Mouse (Mus musculus): ENCODE results near the gene Nipal1. TPM values are rescaled to one million over a fixed set of nuclear protein-coding genes. Genes with fewer than 3 reads are reported as not detected.

Nipal1 gene
- total RNA-seq, 2 experiments from 2014 or later: not detected

DNA sequence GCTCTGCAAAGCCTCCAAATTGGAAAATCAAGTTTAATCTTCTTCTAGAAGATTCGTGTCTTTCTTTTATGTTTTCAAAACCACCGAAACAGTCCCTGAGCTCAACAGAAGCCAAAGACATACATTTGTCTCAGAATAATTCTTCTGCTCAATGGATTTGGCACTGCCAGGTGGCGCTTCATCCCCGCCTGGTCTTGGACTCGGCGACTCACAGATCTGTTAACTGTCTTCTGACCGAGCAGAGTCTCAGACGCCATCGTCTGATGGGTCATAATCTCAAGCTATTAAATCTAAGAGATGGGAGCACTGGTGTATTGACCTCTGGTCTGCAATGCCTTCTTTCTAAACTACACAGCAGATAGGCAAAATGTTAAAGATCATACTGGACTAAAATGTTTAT, 20.8 kb downstream of the Nipal1 start:
- intact Hi-C loops (cut with DNase I): loop anchor here (2.0 kb wide), 1 partner anchor 42 kb away; no protein-coding TSS in a partner anchor
- no peak for DNase-seq (ENCODE audit: extremely low spot score in 1 of 2, low spot score in 2 of 2)
- no peak for TF ChIP-seq CTCF (IDR thresholded peaks at IDR 0.05)
- Histone ChIP-seq H3K27ac (no peak overlapping the region), H3K4me3 (no peak overlapping the region)

- intact Hi-C loops (cut with DNase I): no loop called here
- DNase-seq (ENCODE audit: extremely low spot score in 1 of 2, low spot score in 2 of 2): no peak
- Histone ChIP-seq H3K27ac (no peak overlapping the region), H3K4me3 (no peak overlapping the region)
- no peak for TF ChIP-seq CTCF (IDR thresholded peaks at IDR 0.05)
These were observed 23.6 kb downstream of the Nipal1 start for GRCm38 (mm10) chr5:72671017-72671699.

DNA sequence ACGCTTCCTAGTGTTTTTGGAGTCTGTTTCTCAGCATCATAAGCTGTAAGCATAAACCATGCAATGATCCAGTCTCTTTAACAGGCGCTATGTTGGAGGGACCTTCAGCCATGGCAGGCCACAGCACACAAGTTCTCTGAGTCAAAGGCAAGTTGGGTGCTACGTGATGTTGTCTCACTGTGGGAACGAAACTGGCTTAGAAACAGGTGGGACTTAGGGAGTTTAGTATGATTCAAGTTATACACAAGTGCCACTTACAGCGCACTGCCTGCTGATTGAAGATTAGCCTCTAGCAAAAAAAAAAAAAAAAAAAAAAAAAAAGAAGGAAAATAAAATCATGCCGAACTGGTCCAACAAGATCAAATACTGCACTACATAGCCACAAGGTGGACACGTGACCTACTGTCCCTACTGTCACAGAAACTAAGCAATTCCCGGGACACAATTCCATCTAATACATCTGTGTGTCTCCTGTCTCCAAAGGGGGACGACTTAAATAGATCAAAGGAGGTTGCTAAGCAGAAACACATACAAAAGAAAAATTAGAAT, 27.5 kb downstream of the Nipal1 start:
- no peak for DNase-seq (ENCODE audit: extremely low spot score in 1 of 2, low spot score in 2 of 2)

DNA sequence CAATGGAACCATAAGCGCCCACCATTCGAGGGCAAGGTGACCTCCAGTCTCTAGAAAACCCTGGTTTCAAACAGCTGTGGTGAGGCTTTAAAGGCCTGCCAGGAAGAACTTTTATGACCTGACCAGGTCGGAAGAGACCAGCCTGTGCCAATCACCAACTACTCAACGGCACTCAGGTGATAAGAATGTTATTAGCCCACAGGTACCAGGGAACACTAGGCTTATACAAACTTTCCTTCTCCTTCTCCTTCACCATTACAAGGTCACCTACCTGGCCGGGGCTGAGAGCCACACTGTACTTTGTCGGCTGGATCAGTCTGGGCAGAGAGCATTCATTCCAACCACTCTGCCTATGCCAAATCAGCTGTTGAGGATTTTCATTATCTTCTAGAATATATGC, 33.9 kb downstream of the Nipal1 start:
- Histone ChIP-seq H3K4me3 (no peak overlapping the region), H3K27ac (no peak overlapping the region)
- no peak for TF ChIP-seq CTCF (IDR thresholded peaks at IDR 0.05)
- intact Hi-C loops (cut with DNase I): no loop called here
- no peak for DNase-seq (ENCODE audit: extremely low spot score in 1 of 2, low spot score in 2 of 2)

More for the DNA sequence above, 27.5 kb downstream of the Nipal1 start:
- intact Hi-C loops (cut with DNase I): no loop called here
- Histone ChIP-seq H3K4me3 (no peak overlapping the region), H3K27ac (no peak overlapping the region)
- TF ChIP-seq CTCF (IDR thresholded peaks at IDR 0.05): no peak

GRCm38 (mm10) chr5:72689556-72689955, 42.0 kb downstream of the Nipal1 start:
- Histone ChIP-seq H3K27ac (no peak overlapping the region), H3K4me3 (no peak overlapping the region)
- intact Hi-C loops (cut with DNase I): no loop called here
- no peak for DNase-seq (ENCODE audit: extremely low spot score in 1 of 2, low spot score in 2 of 2)
- no peak for TF ChIP-seq CTCF (IDR thresholded peaks at IDR 0.05)

- DNase-seq (ENCODE audit: extremely low spot score in 1 of 2, low spot score in 2 of 2): no peak
- TF ChIP-seq CTCF (IDR thresholded peaks at IDR 0.05): no peak
- no peak overlapping the region for H3K4me3 ChIP-seq
- H3K27ac ChIP-seq: no peak overlapping the region
- intact Hi-C loops (cut with DNase I): no loop called here
These were observed 42.9 kb downstream of the Nipal1 start for GRCm38 (mm10) chr5:72690516-72690915.

DNA sequence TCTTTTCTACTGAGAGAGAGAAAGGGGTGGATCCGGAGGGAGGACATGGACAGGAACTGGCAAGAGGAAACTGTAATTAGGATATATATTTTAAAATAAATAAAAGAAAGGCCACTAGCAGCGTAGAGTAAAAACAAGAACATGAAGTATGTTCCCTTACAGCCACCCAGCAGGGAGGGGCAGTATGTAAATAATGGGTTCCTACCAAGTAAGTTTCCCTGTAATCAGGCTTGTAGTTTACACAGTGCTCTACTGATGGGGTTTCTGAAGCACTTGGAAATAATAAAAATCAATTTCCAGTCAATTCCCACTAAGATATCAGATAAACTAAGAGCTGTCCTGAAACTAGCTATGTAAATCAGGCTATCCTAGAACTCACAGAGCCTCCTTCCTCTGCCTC, 47.1 kb downstream of the Nipal1 start:
- intact Hi-C loops (cut with DNase I): no loop called here
- H3K27ac ChIP-seq: no peak overlapping the region
- no peak for DNase-seq (ENCODE audit: extremely low spot score in 1 of 2, low spot score in 2 of 2)
- no peak overlapping the region for H3K4me3 ChIP-seq
- no peak for TF ChIP-seq CTCF (IDR thresholded peaks at IDR 0.05)

DNA sequence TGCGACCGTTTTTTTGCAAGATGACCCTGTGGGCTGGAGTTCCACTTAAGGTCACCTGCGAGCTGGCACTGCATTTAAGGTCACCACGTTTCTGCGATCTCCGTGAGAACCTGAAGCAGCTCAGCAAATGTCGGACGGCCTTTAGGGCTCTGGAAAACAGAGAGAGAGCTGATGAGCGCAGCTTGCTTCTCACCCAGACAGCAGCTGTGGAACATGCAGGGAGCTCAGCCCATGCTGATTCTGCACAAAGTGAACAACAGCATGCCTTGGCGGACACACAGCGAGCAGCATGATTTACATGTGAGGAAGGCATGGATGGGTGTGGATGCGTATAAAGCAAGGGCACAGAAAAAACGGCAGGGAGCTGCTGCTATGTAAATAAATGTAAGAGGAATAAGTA, 48.9 kb downstream of the Nipal1 start:
- Histone ChIP-seq H3K4me3 (no peak overlapping the region), H3K27ac (no peak overlapping the region)
- intact Hi-C loops (cut with DNase I): no loop called here
- TF ChIP-seq CTCF (IDR thresholded peaks at IDR 0.05): no peak
- peak in 1 of 2 experiments; percentile 12 for DNase-seq (ENCODE audit: extremely low spot score in 1 of 2, low spot score in 2 of 2)

DNA sequence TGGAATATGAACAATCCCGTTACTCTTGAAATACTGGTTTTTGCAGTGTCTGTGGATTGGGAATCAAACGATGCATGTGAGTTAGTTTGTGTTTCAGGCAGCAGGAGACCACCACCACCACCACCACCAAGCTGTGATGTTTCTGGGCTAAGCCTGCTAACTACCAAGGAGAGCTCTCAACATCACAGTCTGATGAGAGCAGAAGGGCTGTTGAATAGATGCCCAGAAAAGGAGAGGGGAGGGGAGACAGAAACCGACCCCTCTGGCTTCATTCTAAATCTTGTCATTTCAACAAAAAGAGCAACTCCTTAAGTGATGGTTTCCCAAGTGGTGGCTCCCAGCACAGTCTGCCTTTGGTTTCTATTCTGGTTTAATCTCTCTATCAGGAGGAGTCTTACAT, 50.7 kb downstream of the Nipal1 start:
- H3K4me3 ChIP-seq: no peak overlapping the region
- intact Hi-C loops (cut with DNase I): no loop called here
- no peak overlapping the region for H3K27ac ChIP-seq
- TF ChIP-seq CTCF (IDR thresholded peaks at IDR 0.05): no peak
- no peak for DNase-seq (ENCODE audit: extremely low spot score in 1 of 2, low spot score in 2 of 2)

DNA sequence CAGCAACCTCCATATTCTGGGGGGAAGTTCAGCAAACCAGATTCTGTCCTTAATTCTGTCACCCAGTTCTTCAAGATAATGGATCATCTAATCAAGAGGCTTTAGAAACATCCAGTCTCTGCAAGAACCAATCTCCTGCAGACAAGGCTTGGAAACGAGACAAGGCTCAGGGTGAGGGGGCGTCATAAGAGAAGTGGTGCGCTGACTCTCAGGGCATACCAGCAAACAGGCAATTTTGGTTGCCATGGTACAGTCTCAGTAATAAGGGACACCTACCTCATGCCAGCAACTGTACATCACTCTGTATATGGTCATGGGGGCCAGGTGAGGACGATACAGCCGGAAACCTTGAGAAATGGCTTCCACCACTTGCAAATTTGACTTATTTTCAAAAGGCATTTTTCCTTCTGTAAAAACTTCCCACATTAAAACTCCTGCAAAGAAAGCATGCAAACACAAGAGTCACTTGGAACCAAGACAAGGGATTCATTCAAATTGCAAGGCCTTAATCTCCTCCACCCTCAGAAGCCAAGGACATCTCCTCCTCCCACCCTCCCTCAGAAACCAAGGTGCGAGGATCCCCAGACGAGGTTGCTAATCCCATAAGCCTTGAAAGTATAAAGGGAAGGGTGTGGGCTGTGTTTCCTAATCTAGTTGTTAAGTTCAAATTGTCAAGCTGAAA, 51.4 kb downstream of the Nipal1 start:
- Histone ChIP-seq H3K27ac (no peak overlapping the region), H3K4me3 (no peak overlapping the region)
- intact Hi-C loops (cut with DNase I): no loop called here
- no peak for DNase-seq (ENCODE audit: extremely low spot score in 1 of 2, low spot score in 2 of 2)
- TF ChIP-seq CTCF (IDR thresholded peaks at IDR 0.05): no peak

DNA sequence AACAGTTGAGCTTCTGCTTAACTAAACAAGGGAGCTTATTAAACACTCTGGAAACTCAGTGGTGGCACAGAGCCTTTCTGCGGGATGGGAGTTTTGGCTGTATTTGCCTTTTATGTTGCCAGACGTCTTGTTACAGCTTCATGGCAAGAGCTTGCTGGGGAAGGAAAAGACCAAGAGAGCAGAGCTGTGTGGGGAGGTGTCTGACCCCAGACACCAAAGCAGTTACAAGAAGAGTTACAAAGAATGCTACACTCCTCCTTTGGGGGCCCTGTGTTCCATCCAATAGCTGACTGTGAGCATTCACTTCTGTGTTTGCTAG, 51.9 kb downstream of the Nipal1 start:
- Histone ChIP-seq H3K27ac (no peak overlapping the region), H3K4me3 (no peak overlapping the region)
- TF ChIP-seq CTCF (IDR thresholded peaks at IDR 0.05): no peak
- intact Hi-C loops (cut with DNase I): no loop called here
- DNase-seq (ENCODE audit: extremely low spot score in 1 of 2, low spot score in 2 of 2): no peak

DNA sequence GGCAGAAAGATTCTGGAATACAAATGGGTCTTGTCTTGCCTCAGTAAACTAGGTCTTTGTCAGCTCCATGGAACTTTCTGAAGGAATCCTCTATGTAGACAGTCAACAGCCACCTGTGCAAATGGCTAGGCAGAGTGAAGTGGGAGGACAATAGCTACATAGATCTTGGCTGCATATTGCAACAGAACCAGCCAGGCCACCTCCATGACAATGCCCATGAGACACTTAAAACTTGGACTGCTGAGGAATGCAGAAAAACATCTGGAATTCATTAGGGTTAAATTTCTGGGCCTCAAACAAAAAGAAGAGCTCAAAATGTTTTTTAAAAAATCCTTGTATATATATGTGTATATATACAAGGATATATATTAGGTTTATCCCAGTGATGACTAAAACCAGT, 54.6 kb downstream of the Nipal1 start:
- H3K4me3 ChIP-seq: no peak overlapping the region
- intact Hi-C loops (cut with DNase I): no loop called here
- no peak for TF ChIP-seq CTCF (IDR thresholded peaks at IDR 0.05)
- H3K27ac ChIP-seq: no peak overlapping the region
- no peak for DNase-seq (ENCODE audit: extremely low spot score in 1 of 2, low spot score in 2 of 2)

DNA sequence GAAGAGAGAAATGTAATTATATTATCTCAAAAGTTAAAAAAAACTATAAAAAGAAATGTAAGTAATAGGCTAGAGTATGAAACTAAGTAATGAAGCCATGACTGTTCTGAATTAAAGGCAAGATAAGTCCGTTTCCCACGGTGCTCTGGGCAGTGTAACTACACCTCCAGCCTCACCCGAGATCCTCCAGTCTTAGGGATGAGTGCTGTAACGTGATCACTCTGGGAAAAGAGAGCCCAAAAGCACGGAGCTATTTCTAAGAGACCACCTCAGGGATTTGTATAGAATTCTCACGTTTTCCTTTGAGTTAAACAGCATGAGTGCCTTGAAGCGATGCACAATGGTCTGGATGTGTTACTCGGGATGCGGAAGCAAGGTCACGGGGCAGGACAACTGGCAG, 58.5 kb downstream of the Nipal1 start:
- TF ChIP-seq CTCF (IDR thresholded peaks at IDR 0.05): no peak
- no peak overlapping the region for H3K27ac ChIP-seq
- H3K4me3 ChIP-seq: no peak overlapping the region
- intact Hi-C loops (cut with DNase I): no loop called here
- no peak for DNase-seq (ENCODE audit: extremely low spot score in 1 of 2, low spot score in 2 of 2)

Data from left cerebral cortex, adult 2 months (tissue).